Mouse (Mus musculus) small intestine, adult 2 months (tissue): ENCODE data around the gene Dusp5.

Experiments
- CTCF ChIP-seq: fragments of 200-500 bp; IDR thresholded peaks from 2 replicates; pipeline ENCODE4 v1.5.1; 2012; ENCODE audit warnings: low read depth, mild to moderate bottlenecking, control low read depth, inconsistent platforms, low read length, moderate library complexity, mixed read lengths; ENCODE audit not compliant: insufficient replicate concordance, insufficient read length; ENCODE audit errors: extremely low read depth
- POLR2A ChIP-seq: fragments of 200-500 bp; IDR thresholded peaks from 2 replicates; pipeline ENCODE4 v1.6.1; 2012; ENCODE audit warnings: low read depth, mild to moderate bottlenecking, control low read depth, inconsistent platforms, low read length, moderate library complexity

GRCm38 (mm10) chr19:53499451-53499940 is 29.4 kb upstream of the Dusp5 start:
- TF ChIP-seq CTCF (no peak), POLR2A (no peak)
